Mouse (Mus musculus): ENCODE results near the gene Esp6. TPM values are rescaled to one million over a fixed set of nuclear protein-coding genes. Genes with fewer than 3 reads are reported as not detected.

Gene Esp6
- polyA plus RNA-seq, 1 experiment from 2014 or later, result not detected

DNA sequence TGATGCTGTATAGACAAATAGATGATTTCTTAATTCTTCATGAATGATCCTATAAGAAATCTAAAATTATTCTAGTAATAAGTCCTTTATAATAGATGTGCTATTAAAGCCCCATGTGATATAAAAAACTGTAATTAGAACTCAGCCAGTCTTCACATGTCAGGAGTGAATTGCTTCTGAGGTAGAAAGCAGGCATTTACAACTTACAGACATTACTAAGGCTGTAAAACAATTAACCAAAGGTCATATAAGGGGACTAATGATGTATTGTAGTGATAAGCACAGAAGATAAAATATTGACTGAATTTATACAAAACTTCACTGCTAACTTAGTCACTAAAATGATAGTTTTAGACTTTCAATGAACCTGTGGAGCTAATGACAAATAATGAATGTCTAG lies 30.0 kb downstream of the Esp6 start:
- no peak for TF ChIP-seq CTCF (IDR thresholded peaks at IDR 0.05; ENCODE audit: low read depth)
- Histone ChIP-seq H3K36me3 (ENCODE audit: control insufficient read depth, insufficient read depth) (no peaks in the 10 kb centered on the region), H3K9ac (ENCODE audit: low read depth, low read length) (no peak overlapping the region), H3K4me3 (ENCODE audit: low read depth, low read length) (no peak overlapping the region), H3K9me3 (ENCODE audit: control insufficient read depth) (no peaks in the 10 kb centered on the region), H3K27me3 (replicated peaks; ENCODE audit: control insufficient read depth, insufficient read depth, low read length) (no peaks in the 10 kb centered on the region), H3K27ac (ENCODE audit: low read depth, low read length) (no peak overlapping the region), H3K4me1 (replicated peaks; ENCODE audit: control insufficient read depth, insufficient read depth, low read length) (no peaks in the 10 kb centered on the region), H3K4me2 (replicated peaks; ENCODE audit: low read depth) (no peak overlapping the region)
- no peak for ATAC-seq

- Histone ChIP-seq H3K9me3 (ENCODE audit: control insufficient read depth) (no peaks in the 10 kb centered on the region), H3K27me3 (replicated peaks; ENCODE audit: control insufficient read depth, insufficient read depth, low read length) (no peaks in the 10 kb centered on the region), H3K27ac (ENCODE audit: low read depth, low read length) (no peak within 1 kb of the TSS), H3K36me3 (ENCODE audit: control insufficient read depth, insufficient read depth) (no peaks in the 10 kb centered on the region), H3K4me2 (replicated peaks; ENCODE audit: low read depth) (no peak within 1 kb of the TSS), H3K4me3 (ENCODE audit: low read depth, low read length) (no peak within 1 kb of the TSS), H3K4me1 (replicated peaks; ENCODE audit: control insufficient read depth, insufficient read depth, low read length) (no peaks in the 10 kb centered on the region), H3K9ac (ENCODE audit: low read depth, low read length) (no peak within 1 kb of the TSS)
- TF ChIP-seq CTCF (IDR thresholded peaks at IDR 0.05; ENCODE audit: low read depth), result no peak
- no peak for ATAC-seq
Measured at GRCm38 (mm10) chr17:40598294-40598693, 37.0 kb downstream of the Esp6 start, which contains the start of gene Esp4. Esp4 (plus strand) TSS chr17:40598594.

Other genes starting within 250 kb of the Esp6 start
- gene Crisp1, start 242.3 kb upstream of the Esp6 start, polyA plus RNA-seq (2015; fragmentation: Nextera tagmentation; extraction: Ambion mirVana), result 0.10 and 0.17 TPM in 2 replicates
- gene Esp8, start 41.5 kb upstream of the Esp6 start, polyA plus RNA-seq (2015; fragmentation: Nextera tagmentation; extraction: Ambion mirVana), result not detected in 2 replicates
- gene Esp4, start 37.1 kb downstream of the Esp6 start, polyA plus RNA-seq (2015; fragmentation: Nextera tagmentation; extraction: Ambion mirVana), result not detected in 2 replicates
- not detected in 2 replicates for gene Esp3, start 70.6 kb downstream of the Esp6 start, polyA plus RNA-seq (2015; fragmentation: Nextera tagmentation; extraction: Ambion mirVana)
- not detected in 2 replicates for gene Esp1, start 165.6 kb downstream of the Esp6 start, polyA plus RNA-seq (2015; fragmentation: Nextera tagmentation; extraction: Ambion mirVana)
- 0.40 and 0.42 TPM in 2 replicates for gene Crisp2, start 245.5 kb downstream of the Esp6 start, polyA plus RNA-seq (2015; fragmentation: Nextera tagmentation; extraction: Ambion mirVana)
- gene Rhag, start 249.6 kb downstream of the Esp6 start, polyA plus RNA-seq (2015; fragmentation: Nextera tagmentation; extraction: Ambion mirVana), result 0.09 TPM in 1 of 2 replicates, not detected in the other

All from intestine, postnatal 0 days (tissue).